Mouse (Mus musculus): ENCODE results near the gene Zbtb7a.
"Not testable (repeated sequence)": the region's sequence is repeated elsewhere in the genome, so short reads cannot be mapped to it uniquely, and the experiment has no call there.

- not testable (repeated sequence) for TF ChIP-seq CTCF (IDR thresholded peaks at IDR 0.05; ENCODE audit: low read depth); EP300 (optimal IDR thresholded peaks at IDR 0.05)
Observed at GRCm38 (mm10) chr10:81175345-81175701, 40.3 kb downstream of the Zbtb7a start.
